Comparison of ENCODE assay signal across 20 mouse cellular contexts in genomic region chr2:16741813-16742212, GRCm38 (mm10).
"Had no signal": no experiment of that assay in that cellular context is flagged by ENCODE, and none has a peak within 500 bp of the region (broad histone marks: within the 10 kb centered on the region; RNA-seq: fewer than 3 reads in every experiment).

No protein-coding gene starts in this region.

- H3K27me3 ChIP-seq: midbrain, embryonic 12.5 days had no signal

- H3K9me3 ChIP-seq: midbrain, embryonic 12.5 days had no signal

- H3K27ac ChIP-seq: kidney, postnatal 0 days; layer of hippocampus, adult 2 months; left cerebral cortex, adult 2 months; liver, embryonic 14.5 days; macrophage; midbrain, embryonic 12.5 days; stomach, postnatal 0 days had no signal

- H3K4me3 ChIP-seq: layer of hippocampus, adult 2 months; left cerebral cortex, adult 2 months; midbrain, embryonic 12.5 days had no signal

- ATAC-seq: liver, postnatal 0 days; lung, postnatal 0 days; midbrain, embryonic 16.5 days had no signal

- H3K9ac ChIP-seq: liver, embryonic 14.5 days; liver, postnatal 0 days; lung, embryonic 14.5 days; midbrain, embryonic 12.5 days had no signal

- DNase-seq: kidney, adult 2 months; kidney, postnatal 25 days; layer of hippocampus, adult 9-11 months; layer of hippocampus, postnatal 36 days; liver, postnatal 0 days; lung, embryonic 14.5 days; right cerebral cortex, adult 18-20 months; right cerebral cortex, postnatal 14 days; right cerebral cortex, postnatal 4 days; thymus, postnatal 25 days had no signal

- H3K36me3 ChIP-seq: midbrain, embryonic 12.5 days had no signal

- H3K4me2 ChIP-seq: liver, embryonic 11.5 days; lung, embryonic 14.5 days; midbrain, embryonic 12.5 days had no signal
